Mouse (Mus musculus): ENCODE measurements around the gene Nefh.

DNA sequence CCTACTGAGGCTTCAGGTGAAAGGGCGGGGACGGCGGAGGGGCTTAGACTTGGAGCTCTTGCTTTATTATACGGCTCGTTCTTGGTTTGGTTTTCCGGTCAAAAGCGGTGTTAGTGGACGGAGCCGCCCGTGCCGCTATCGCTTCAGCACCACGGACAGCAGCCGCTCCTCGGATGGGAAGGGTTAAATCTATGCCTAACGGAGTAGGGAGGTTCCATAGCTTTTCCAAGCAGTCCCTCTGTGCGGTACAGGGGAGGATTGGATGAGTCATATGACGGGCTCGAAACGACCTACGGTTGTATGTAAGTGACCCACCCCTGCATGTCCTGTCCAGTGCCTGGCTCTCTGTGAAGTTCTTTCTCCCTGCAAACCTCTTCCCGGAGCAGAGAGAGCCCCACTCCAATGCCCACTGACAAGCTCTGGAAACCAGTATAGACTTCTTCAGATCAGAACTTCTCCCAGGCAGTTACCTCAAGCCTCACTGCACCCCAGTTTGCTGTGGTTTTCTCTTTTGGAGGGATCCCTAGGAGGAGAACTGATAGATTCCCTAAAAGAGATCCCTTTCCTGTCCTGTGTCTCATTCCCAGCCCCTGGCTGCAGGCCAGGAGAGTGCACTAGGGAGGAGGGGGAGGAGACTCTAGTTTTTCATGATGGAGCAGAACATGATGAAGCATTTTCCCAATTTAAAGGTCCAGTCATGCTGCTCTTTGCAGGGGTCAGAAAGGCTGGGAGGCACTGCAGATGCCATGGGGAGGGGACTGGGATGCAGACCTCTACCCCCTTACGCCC lies 1.6 kb upstream of the Nefh start:
- TF ChIP-seq POLR2A (IDR thresholded peaks at IDR 0.05; ENCODE audit: extremely low read depth, insufficient read depth, low read length) (no peak), CTCF (IDR thresholded peaks at IDR 0.05; ENCODE audit: extremely low read depth, insufficient read depth, low read length) (no peak)

Data from cortical plate, adult 2 months (tissue).